Mouse (Mus musculus) limb, embryonic 11.5 days (tissue): ENCODE measurements at regions not wholly inside any gene's neighbourhood (a gene's known extent, or its start where the extent isn't known, plus 50 kb on each side); places are given as distances from the start of the nearest gene placed in this dataset.

ENCODE experiments used
- ATAC-seq: fragments of 200-750 bp; cut with Nextera tagmentation; 2 replicates; pipeline ENCODE4 v1.8.0; 2017; ENCODE audit warnings: low read depth; ENCODE audit not compliant: insufficient number of reproducible peaks, low FRiP score, low TSS enrichment
- DNase-seq: peaks from one replicate; pipeline ENCODE4 v3.0.0-alpha.2; 2015; ENCODE audit warnings: low spot score
- H3K27ac ChIP-seq: fragments of 300-500 bp; sonication (generic); replicated peaks from 2 replicates; pipeline ENCODE4 v1.5.1; 2014; ENCODE audit warnings: low read depth, mild to moderate bottlenecking, low read length
- H3K27me3 ChIP-seq: fragments of 300-500 bp; sonication (generic); 2 replicates; pipeline ENCODE4 v1.6.1; 2014; ENCODE audit warnings: mild to moderate bottlenecking, low read length, mixed read lengths; ENCODE audit not compliant: control insufficient read depth, insufficient read depth
- H3K36me3 ChIP-seq: fragments of 300-500 bp; sonication (generic); 2 replicates; pipeline ENCODE4 v1.6.1; 2014; ENCODE audit warnings: mild to moderate bottlenecking, low read length, moderate library complexity, mixed read lengths; ENCODE audit not compliant: control insufficient read depth, insufficient read depth
- H3K4me1 ChIP-seq: fragments of 300-500 bp; sonication (generic); 2 replicates; pipeline ENCODE4 v1.6.1; 2014; ENCODE audit warnings: low read length, mixed read lengths; ENCODE audit not compliant: control insufficient read depth, insufficient read depth
- H3K4me2 ChIP-seq: fragments of 300-500 bp; sonication (generic); 2 replicates; pipeline ENCODE4 v1.6.1; 2014; ENCODE audit warnings: low read depth, mild to moderate bottlenecking, moderate library complexity; ENCODE audit not compliant: severe bottlenecking
- H3K4me3 ChIP-seq: fragments of 300-500 bp; sonication (generic); 2 replicates; pipeline ENCODE4 v1.5.1; 2014; ENCODE audit warnings: low read depth, low read length
- H3K9ac ChIP-seq: fragments of 300-500 bp; sonication (generic); 2 replicates; pipeline ENCODE4 v1.6.1; 2014; ENCODE audit warnings: mild to moderate bottlenecking, low read length
- H3K9me3 ChIP-seq: fragments of 300-500 bp; sonication (generic); 2 replicates; pipeline ENCODE4 v1.6.1; 2016; ENCODE audit warnings: low read length; ENCODE audit not compliant: control insufficient read depth
- WGBS: fragments of 180-500 bp; shearing (Covaris S2); extraction: QIAGEN DNeasy Blood & Tissue Kit; methylation state at CpG from one replicate; pipeline ENCODE4 v1.1.7; 2014; 5-methylcytosine and 5-hydroxymethylcytosine counted together

DNA sequence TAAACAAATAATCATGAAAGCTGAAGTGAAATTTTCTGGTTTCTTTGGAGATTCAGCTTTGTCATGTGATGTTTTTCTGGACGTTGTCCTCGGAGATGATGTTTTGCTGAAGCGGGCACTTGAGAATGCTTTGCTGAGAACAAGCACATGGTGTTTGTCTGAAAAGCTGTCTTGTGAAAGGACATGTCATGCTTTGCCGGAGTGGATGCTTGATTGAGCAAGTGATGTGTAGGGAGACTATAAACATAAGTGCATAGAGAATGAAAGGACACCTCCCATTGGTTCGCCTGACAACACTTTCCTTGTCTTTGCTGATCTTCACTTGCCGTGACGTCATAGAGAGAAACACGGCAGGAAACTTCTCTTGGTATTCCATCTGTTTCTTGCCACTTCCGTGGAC, 318.9 kb downstream of the Fam84b start:
- Histone ChIP-seq H3K4me3 (no peak overlapping the region), H3K4me1 (no peaks in the 10 kb centered on the region), H3K4me2 (no peak overlapping the region), H3K27ac (no peak overlapping the region), H3K27me3 (no peaks in the 10 kb centered on the region), H3K9me3 (no peaks in the 10 kb centered on the region), H3K9ac (no peak overlapping the region), H3K36me3 (no peaks in the 10 kb centered on the region)
- WGBS = 92% methylated on average over 9 of the region's 9 CpGs
- ATAC-seq = no peak
- no peak for DNase-seq

DNA sequence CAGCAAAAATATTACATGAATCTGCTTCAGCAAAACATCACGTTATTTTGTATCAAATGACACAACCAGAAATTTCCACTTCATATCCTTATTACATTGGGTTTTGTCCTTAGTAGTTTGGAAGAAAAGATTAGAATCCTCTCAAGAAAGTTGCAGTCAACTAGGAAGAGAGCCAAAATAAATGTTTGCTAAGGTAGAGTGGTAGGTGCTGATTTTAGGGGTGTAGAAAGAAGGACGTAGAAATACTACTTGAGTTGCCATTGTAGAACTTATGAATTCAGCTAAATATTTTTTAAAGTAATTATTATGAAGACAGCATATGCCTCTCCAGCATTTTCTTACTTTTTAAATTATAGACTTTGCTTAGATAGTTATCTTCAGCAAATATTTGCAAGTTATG, 336.8 kb downstream of the Fam84b start:
- DNase-seq = no peak
- 97% methylated on average over 2 of the region's 2 CpGs for WGBS

DNA sequence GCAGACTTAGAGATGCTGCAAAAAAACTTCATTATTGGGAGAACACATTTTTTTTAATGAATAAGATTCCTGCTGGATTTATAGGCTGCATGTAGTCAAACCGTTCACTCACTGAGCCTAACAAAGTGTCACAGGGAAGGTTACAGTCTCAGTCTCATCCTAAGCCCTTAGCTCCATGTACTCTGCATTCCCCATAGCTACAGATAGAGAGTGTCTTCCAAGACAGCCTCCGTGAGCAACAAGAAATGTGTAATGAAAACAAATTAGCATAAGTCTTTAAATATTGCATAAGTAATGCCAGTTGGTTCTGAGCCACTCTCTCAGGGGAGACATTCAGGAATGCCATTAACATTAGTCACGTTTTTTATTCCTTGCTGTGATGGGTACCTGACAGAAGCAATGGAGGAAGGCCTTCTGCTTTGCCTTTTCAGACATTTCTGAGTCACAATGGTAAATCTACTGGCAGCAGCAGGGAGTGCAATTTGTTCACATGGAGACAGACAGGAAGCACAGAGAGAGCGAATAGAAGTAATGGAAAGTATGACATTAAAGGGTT, 376.7 kb downstream of the Fam84b start:
- no peaks in the 10 kb centered on the region for H3K4me1 ChIP-seq
- H3K4me3 ChIP-seq = no peak overlapping the region
- no peak for ATAC-seq
- no peak for DNase-seq
- no peaks in the 10 kb centered on the region for H3K27me3 ChIP-seq
- no peak overlapping the region for H3K4me2 ChIP-seq
- H3K36me3 ChIP-seq = no peaks in the 10 kb centered on the region
- H3K9ac ChIP-seq = no peak overlapping the region
- 70% methylated on average over 4 of the region's 4 CpGs for WGBS
- no peaks in the 10 kb centered on the region for H3K9me3 ChIP-seq
- no peak overlapping the region for H3K27ac ChIP-seq

More for the DNA sequence above, 336.8 kb downstream of the Fam84b start:
- no peak for ATAC-seq
- Histone ChIP-seq H3K9ac (no peak overlapping the region), H3K4me1 (no peaks in the 10 kb centered on the region), H3K9me3 (no peaks in the 10 kb centered on the region), H3K4me2 (no peak overlapping the region), H3K27ac (no peak overlapping the region), H3K4me3 (no peak overlapping the region), H3K36me3 (no peaks in the 10 kb centered on the region), H3K27me3 (no peaks in the 10 kb centered on the region)

DNA sequence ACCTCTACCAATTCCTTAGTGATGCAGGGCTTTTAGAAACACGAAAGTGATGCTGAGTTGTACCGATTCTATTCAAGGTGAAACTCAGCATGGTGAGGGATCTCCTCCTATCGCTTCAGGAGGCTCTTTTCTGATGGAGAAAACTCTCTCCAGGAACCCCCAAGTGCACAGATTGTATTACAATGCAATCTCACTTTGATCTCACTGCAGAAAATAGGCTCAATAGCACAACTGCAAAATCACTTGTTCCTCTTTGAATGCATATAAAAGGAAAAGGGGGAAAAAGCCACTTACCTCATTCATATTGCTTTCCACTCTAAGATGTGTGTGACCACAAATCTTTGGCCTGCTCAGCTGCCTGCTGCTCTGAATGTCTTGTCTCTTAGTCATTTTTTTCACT, 378.5 kb downstream of the Fam84b start:
- Histone ChIP-seq H3K9me3 (no peaks in the 10 kb centered on the region), H3K4me2 (no peak overlapping the region), H3K4me3 (no peak overlapping the region), H3K27me3 (no peaks in the 10 kb centered on the region), H3K27ac (no peak overlapping the region), H3K9ac (no peak overlapping the region), H3K36me3 (no peaks in the 10 kb centered on the region), H3K4me1 (no peaks in the 10 kb centered on the region)
- DNase-seq (no peak), ATAC-seq (no peak)
- WGBS = 54% methylated on average over 3 of the region's 3 CpGs

DNA sequence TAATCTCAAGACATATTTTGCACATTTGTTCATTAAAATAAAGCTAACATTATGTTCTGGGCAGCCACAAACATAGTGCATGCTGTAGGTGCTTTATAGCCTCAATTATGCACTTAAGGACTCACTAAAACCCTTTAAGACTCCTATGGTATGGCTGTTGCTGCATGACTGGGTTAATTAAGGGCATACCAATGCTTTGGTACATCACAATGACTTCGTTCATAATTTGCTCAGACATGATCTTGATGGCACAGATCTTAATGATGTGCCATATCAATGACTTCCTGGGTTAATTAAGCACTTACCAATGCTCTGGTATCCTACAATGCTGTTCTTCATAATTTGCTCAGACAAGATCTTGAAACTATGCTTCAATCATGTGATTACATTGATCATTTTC, 415.5 kb upstream of the 4933412E24Rik start:
- Histone ChIP-seq H3K36me3 (no peaks in the 10 kb centered on the region), H3K9ac (no peak overlapping the region), H3K4me2 (no peak overlapping the region), H3K9me3 (no peaks in the 10 kb centered on the region), H3K4me1 (no peaks in the 10 kb centered on the region), H3K4me3 (no peak overlapping the region), H3K27me3 (no peaks in the 10 kb centered on the region), H3K27ac (no peak overlapping the region)
- ATAC-seq (no peak), DNase-seq (no peak)
- 73% methylated on average over 1 of the region's 1 CpGs for WGBS

DNA sequence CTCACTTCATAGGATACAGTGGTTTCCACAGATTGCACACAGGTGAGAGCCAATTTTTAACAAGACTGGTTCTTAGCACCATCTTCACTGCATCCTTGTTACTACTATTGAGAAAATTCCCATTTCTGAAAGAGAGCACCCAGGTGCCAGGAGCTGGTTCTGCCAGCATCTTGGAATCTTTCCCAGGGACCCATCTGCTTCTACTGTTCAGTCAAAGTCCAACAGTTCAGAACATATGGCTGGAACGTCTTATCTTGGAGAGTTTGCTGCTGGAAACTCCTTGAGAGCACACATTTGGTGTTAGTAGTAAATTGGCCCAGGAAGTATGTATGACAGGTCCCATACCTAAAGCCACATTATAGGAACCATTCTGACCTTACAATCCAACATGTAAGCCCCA, 402.7 kb upstream of the 4933412E24Rik start:
- Histone ChIP-seq H3K4me1 (no peaks in the 10 kb centered on the region), H3K9me3 (no peaks in the 10 kb centered on the region), H3K27ac (no peak overlapping the region), H3K4me3 (no peak overlapping the region), H3K4me2 (no peak overlapping the region), H3K27me3 (no peaks in the 10 kb centered on the region), H3K36me3 (no peaks in the 10 kb centered on the region), H3K9ac (no peak overlapping the region)
- no peak for DNase-seq
- ATAC-seq = no peak
- WGBS = 81% methylated on average over 1 of the region's 1 CpGs

DNA sequence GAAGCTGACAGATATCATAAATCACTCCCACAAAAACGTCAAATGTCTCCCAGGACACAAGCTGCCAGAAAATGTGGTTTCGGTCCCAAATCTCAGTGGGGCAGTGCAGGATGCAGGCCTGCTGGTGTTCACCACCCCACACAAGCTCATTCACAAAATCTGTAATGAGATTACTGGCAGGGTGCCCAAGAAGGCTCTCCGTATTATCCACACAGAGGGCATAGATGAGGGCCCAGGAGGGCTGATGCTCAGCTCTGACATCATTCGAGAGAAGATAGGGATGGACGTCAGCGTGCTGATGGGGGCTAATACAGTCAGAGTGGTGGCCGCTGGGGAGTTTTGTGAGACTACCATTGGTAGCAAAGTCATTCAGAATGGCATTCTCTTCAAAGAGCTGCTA, 375.9 kb upstream of the 4933412E24Rik start:
- Histone ChIP-seq H3K4me1 (no peaks in the 10 kb centered on the region), H3K27me3 (no peaks in the 10 kb centered on the region), H3K36me3 (no peaks in the 10 kb centered on the region), H3K9me3 (no peaks in the 10 kb centered on the region), H3K27ac (no peak overlapping the region), H3K9ac (no peak overlapping the region), H3K4me2 (no peak overlapping the region), H3K4me3 (no peak overlapping the region)
- ATAC-seq (no peak), DNase-seq (no peak)
- WGBS = 81% methylated on average over 7 of the region's 7 CpGs

DNA sequence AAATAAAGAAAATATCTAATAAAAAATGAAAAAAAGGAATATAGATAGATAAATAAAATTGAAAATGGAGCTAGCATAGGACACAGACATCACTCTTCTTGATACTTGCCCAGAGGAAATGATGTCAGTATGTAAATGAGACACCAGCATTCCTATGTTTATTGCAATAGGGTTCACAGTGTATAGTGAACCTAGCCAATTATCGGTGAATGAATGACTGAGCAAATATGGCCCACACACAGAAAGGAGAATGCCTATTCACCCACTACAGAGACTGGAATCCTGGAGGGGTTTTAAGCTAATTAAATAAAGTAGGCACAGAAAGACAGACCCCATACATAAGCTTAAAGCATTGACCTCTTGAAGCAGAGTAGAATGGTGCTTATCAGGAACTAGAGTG, 373.9 kb upstream of the 4933412E24Rik start:
- no peak for DNase-seq
- H3K27ac ChIP-seq = no peak overlapping the region
- no peaks in the 10 kb centered on the region for H3K9me3 ChIP-seq
- no peak for ATAC-seq
- WGBS = 89% methylated on average over 1 of the region's 1 CpGs
- H3K9ac ChIP-seq = no peak overlapping the region
- H3K4me1 ChIP-seq = no peaks in the 10 kb centered on the region
- no peaks in the 10 kb centered on the region for H3K36me3 ChIP-seq
- H3K4me2 ChIP-seq = no peak overlapping the region
- H3K27me3 ChIP-seq = no peaks in the 10 kb centered on the region
- H3K4me3 ChIP-seq = no peak overlapping the region

DNA sequence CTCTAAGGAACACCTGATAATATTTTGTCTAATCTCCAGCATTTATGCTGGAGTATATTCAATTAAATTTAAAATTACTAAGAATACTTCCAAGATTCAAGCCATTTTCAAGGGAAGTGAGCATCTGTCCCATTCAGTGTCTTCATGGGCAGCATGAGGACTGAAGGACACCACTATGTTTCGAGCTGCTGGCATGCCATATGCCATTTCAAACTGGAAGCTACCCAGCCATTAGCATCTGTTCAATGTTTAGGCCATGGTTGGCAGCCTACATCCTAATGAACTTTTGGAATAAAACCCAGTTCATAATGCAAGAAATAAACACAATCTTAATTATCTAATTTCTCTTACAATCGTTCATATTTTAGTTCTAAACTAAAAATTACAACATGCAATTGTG, 371.5 kb upstream of the 4933412E24Rik start:
- Histone ChIP-seq H3K36me3 (no peaks in the 10 kb centered on the region), H3K4me3 (no peak overlapping the region), H3K4me1 (no peaks in the 10 kb centered on the region), H3K4me2 (no peak overlapping the region), H3K27ac (no peak overlapping the region), H3K9ac (no peak overlapping the region), H3K9me3 (no peaks in the 10 kb centered on the region), H3K27me3 (no peaks in the 10 kb centered on the region)
- DNase-seq (no peak), ATAC-seq (no peak)
- 93% methylated on average over 2 of the region's 2 CpGs for WGBS
